Comparison of ENCODE assay signal across 8 mouse cellular contexts in genomic region chr11:119159496-119159895, GRCm38 (mm10).
DNase-seq lines count a peak whose midpoint lies in the region; ATAC-seq and TF ChIP-seq lines count a peak whose summit lies in the region.

No protein-coding gene starts in this region.

- H3K4me1 ChIP-seq in kidney, embryonic 15.5 days: peaks cover 70% of the 10 kb centered on the region

- peaks cover 9% of the 10 kb centered on the region for H3K36me3 ChIP-seq in kidney, embryonic 15.5 days

- 0 out of 2 replicates have a peak overlapping the region, but pooled peaks have one; percentile 32 for H3K27ac ChIP-seq in kidney, embryonic 15.5 days
- H3K27ac ChIP-seq in left cerebral cortex, adult 2 months: no peak overlapping the region

- 38% methylated on average over 11 of the region's 11 CpGs for WGBS in kidney, embryonic 15.5 days

- H3K9ac ChIP-seq in kidney, embryonic 15.5 days: no peak overlapping the region

- intact Hi-C loops in left cerebral cortex, adult 2 months (cut with DNase I): no loop called here

- H3K4me2 ChIP-seq in kidney, embryonic 15.5 days: peak overlapping the region; percentile 34

- peaks cover 6% of the 10 kb centered on the region; the same call in 1 of the 2 replicates for H3K27me3 ChIP-seq in kidney, embryonic 15.5 days

- DNase-seq in adrenal gland, postnatal 10 days: peak; percentile 63
- DNase-seq in adrenal gland, adult 8-10 months: no peak
- DNase-seq in ZHBTc4 (ENCODE audit: low read depth, low spot score): peak; percentile 78
- DNase-seq in heart, adult 18-20 months: peak; percentile 28 to 53
- DNase-seq in lung, postnatal 4 days: peak; percentile 46 to 65
- no peak for DNase-seq in left cerebral cortex, adult 2 months (ENCODE audit: extremely low spot score in 1 of 2, low spot score in 2 of 2)

- no peak for TF ChIP-seq CTCF in left cerebral cortex, adult 2 months (IDR thresholded peaks at IDR 0.05)

- no peak overlapping the region for H3K4me3 ChIP-seq in kidney, embryonic 15.5 days (replicated peaks)
- H3K4me3 ChIP-seq in left cerebral cortex, adult 2 months: no peak overlapping the region

- peak; percentile 68 for ATAC-seq in kidney, embryonic 15.5 days (replicated peaks; ENCODE audit: low FRiP score)
- no peak for ATAC-seq in erythroid progenitor cell, adult 5-6 weeks (replicated peaks; ENCODE audit: low FRiP score, poor library complexity, severe bottlenecking)

- H3K9me3 ChIP-seq in kidney, embryonic 15.5 days (replicated peaks): no peaks in the 10 kb centered on the region

Comparison
In these comparisons a context has a peak if more than half of its experiments do, and no peak if none do; other contexts are left out.
1. DNase-seq: peak in adrenal gland, postnatal 10 days (single experiment), ZHBTc4 (single experiment), heart, adult 18-20 months (2 of 2) and lung, postnatal 4 days (2 of 2); none in adrenal gland, adult 8-10 months (single experiment) and left cerebral cortex, adult 2 months (0 of 2).